Mouse (Mus musculus) erythroid progenitor cell, adult 5-6 weeks (primary cell): ENCODE results near the gene Boll. TPM values are rescaled to one million over a fixed set of nuclear protein-coding genes. Genes with fewer than 3 reads are reported as not detected.
A peak's percentile ranks its signal among the peaks of the same experiment; 100 is the strongest.
"Not testable (repeated sequence)": the region's sequence is repeated elsewhere in the genome, so short reads cannot be mapped to it uniquely, and the experiment has no call there.

ENCODE experiments used
- ATAC-seq: replicated peaks from 2 replicates; pipeline ENCODE4 v1.8.0; 2016; ENCODE audit warnings: moderate number of reproducible peaks, mild to moderate bottlenecking, moderate TSS enrichment, inconsistent platforms; ENCODE audit not compliant: poor library complexity, low FRiP score, severe bottlenecking
- total RNA-seq, 2 experiments: library from RNA; stranded (forward) in 1 of 2; stranded (reverse) in 1 of 2; fragments of 150-400 nt in 1 of 2; fragments of 186-747, 209-891 nt in 1 of 2; gene quantifications; 2 replicates each; pipeline versions ENCODE4 v1.2.3 to v1.2.4; 2015 to 2017; ENCODE audit warnings: low replicate concordance in 2 of 2

Boll gene
- total RNA-seq (2015; ENCODE audit: low replicate concordance) (not detected in 2 replicates), total RNA-seq (2017; ENCODE audit: low replicate concordance) (not detected in 2 replicates)

DNA sequence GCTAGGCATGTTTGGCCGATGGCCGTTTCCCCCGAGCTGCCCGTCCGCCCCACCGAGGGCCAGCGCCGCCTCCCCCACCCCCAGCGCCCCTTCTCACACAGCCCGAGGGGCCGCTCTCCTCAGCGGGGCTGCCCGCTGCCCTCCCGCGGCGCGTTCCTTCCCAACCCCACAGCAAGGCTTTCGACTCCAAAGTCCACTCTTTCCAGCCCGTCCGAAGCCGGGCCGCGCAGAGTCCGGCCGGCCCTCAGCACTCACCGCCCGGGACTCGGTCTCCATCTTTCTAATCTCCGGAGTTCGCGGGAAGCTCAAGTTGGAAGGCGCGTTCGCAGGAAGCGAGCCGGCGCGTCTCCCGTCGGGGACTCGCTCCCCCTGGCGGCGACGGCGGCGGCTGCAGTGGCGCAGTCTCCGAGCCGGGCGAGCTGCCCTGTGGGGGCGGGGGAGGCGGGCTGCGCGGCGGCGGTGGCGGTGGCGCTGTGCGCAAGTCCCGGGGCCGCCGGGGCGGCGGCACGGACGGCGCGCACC, at the start of gene Boll:
Boll (minus strand) TSS at position 426 of the 522 bp plus-strand sequence.
- peak; percentile 70 for ATAC-seq

DNA sequence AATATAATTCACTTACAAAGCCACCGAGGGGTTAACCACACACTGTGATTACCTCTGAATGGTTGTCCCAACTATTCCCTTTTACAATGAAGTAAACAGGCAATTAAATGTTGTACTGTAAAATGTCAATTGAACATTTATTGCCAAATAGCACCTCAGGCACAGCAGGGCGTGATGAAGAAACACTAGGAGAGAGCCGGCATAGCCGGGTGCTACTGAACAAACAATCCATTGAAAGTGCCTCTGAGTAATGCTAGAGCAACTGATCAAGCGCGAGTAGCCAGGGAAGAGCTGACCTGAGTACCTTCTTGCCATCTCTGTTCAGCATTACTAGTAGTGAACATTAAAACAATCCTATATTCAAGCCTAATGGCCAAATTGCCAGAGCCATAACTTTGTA, 49.3 kb upstream of the Boll start:
- ATAC-seq = no peak

DNA sequence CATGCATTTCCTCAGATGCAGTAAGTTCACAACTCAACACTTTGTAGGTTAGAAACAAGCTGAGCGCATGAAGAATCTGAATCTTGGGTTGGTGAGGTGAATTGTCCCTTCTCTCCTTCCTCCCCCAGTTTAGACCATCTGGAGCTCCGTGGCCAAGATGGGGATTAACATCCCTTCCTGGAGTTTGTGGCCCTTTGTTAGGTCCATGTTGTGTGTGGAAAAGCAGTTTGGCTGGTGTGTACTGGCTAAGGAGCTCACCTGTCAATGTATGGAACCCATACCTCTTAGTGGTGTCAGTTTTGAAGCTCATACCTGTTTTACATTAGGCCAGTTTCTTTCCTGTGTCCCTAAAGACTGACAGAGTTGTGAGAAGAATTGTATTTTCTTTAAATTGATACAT, 47.8 kb upstream of the Boll start:
- ATAC-seq = no peak

DNA sequence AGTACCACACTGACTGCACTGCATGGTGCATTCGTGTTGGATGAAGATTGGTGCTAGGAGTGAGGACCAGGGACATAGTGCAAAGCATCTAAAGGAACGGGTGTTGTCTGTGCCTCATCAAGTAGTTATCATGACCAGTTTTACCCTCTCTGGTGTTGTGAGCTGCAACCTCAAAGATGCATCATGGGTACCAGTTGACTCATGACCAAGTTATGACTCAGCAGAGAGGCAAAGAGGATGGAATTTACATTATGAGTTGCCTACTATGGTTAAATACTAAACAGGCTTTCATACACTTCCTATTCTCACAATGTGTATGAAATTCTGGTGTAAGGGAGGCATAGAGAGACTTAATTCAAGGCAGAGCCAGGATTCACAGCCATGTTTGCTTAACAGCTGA, 47.4 kb upstream of the Boll start:
- ATAC-seq = no peak

DNA sequence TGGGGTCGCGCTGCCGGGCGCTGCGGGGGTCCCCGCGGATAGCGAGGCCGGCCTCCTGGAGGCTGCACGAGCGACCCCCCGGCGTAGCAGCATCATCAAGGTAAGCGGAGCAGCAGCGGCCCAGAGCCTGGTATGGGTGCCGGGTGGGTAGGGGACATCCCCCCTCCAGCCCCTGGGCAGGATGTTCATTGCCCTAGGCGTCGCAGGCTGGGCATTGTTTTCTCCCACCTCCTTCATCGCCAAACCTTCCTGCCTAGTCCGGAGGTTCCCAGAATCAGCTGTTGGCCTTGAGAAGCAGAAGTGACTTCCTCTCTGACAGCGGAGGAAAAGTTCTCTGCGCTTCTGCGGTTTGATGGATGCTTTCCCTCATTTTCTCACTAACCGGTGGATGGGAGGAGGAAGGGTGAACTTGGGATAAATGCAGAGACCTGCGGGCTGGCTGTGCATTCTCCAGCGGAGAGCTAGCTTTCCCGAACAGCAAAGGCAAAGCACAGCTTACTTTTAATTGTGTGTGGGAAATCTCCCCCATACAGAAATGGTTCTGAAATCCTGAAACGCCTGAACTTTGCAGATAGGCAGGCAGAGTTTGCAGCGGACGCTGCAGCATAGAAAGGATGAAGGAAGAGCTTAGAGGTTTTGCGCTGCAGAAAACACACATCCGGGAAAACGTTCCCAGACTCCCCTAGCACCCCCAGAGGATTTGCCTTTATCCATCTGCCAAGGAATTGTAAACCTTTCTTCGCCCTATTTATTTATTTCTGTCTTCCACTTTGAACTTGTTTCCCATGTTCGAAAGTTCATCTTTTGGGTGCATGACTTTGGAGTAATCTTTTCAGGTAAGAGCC, 43.5 kb upstream of the Boll start:
- no peak for ATAC-seq

DNA sequence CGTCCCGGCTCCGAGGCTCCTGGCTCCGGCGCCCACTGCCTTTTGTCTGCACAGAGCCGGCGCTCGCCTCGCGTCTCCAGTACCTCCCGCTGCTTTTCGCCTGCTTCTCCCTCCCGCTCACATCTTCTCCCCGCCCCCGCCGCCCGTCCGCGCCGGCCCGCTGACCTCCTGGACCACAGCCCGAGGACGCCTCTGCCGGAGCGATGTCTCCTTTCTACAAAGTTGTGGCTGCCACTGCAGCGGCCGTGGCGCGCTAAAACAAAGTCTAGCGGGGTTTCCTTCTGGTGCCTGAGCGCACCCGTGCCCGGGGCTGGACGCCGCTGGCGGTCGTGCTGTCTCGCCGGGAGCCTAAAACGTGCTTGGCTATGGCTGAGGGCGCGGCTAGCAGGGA, 42.7 kb upstream of the Boll start:
- no peak for ATAC-seq

DNA sequence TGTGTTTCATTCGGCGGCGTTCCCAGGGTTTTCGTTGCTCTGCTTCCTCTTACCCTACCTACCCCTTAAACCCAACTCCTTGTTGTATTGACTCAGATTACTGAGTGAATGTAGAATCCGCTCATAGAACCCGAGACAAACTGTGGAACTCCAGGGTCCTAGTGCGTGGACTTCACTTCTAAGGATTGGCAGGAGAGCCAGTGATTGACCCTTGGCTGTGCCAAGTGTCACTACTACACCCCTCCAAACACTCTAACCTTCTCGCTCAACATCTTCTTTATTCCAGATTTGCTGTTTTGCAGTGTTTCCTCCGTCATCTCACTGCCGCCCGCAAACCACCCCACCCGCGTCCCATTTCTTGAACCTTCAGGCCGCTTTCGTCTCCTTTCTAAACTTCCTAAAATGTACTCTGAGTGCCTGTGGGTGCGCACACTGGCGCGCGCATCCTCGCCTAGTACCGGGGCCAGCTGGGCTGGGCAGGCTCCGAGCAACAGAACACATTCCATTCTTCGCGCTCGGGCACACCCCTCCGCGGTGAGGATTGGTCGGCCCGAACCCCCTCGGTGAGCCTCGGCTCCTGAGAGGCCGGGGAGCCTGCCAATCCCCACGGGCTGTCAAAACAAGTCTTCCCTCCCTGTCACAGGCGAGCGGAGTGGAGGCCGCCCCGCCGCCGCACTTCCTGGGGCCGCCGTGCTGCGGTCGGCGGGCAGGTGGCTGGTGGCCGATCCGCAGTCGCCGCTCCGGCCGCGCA, 42.2 kb upstream of the Boll start, which contains the start of gene Plcl1:
Plcl1 (plus strand) TSS at position 650 of the 751 bp plus-strand sequence.
- ATAC-seq = no peak

DNA sequence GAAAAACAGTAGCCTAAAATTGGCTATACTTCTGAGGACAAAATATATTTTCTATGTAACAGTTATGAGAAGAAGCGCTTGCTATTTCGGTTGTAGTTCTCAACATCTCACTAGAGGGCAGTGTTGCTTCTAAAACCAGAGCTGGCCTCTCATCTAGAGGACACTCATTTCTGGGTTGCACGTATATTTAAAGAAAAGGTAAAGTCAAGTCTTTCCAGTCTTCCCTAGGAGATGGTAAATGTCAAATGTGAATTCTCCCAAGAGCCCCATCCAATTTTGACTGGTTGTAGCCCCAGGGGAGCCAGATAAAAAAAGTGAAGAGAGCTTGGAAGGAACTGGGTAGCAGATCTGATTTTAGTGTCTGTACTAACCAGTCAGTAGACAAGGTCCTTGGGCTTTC, 41.2 kb upstream of the Boll start:
- no peak for ATAC-seq

DNA sequence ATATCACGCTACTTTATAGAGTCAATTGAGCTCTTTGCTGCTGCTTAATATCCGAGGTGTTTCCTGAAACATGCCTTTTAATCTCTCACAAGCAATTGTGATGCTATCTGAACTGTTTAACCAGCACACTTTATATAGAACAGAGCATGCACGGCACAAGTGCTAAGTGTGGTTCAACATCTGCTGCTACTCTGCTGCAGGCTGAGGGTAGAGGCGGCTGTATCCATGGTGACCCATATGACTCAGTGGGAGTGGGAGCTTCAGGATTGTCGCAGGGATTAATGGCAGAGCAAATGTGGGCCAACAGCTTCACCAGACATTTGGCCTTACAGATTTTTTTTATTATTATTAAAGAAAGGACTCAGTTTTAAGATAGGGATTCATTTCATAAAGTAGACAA, 36.6 kb upstream of the Boll start:
- ATAC-seq = no peak

DNA sequence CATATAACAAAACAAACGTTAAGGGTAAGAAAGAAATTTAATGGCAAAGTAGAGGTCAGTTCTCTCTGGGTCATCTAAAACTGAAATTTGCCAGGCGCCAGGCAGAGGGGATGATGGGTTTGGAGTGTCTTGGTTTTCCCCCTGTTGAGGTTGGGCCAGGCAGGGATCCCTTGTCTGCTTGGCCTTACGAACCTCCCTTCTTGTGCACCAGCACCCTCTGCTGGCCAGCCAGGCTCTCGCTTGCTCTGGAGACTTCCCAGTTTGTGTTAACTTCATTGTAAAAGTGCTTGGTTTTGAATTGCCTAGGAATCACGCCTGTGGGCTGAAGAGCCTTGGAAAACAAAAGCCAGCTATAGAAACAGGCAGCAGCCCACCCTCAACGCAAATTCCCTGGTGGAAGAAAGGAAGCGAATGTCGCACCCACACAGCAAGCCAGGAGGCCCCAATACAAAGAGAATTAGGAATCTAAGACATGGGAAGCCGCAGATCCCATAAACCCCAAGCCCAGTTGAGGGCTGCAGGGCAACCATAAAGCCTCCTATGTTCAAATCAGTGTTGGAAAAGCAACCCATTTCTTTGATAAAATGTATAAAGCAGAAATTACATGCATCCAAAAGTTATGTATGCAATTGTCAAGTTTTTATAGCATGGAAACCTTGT, 20.0 kb upstream of the Boll start:
- no peak for ATAC-seq

DNA sequence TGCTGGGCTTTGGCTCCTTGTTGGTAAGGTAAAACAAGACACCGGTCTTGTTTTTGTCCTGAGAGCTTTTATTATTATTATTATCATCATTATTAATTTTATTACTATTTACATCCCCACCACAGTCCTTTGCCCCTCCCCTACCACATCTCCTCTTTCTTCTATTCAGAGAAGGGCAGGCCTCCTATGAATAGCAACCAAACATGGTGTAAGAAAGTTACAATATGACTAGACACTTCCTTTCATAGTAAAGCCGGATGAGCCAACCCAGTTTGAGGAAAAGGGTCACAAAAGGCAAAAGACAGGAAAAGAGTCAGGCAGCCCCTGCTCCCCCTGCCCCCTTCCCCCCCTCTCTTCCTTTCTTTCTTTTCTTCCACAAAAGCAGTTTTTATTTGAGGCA, 17.3 kb upstream of the Boll start:
- no peak for ATAC-seq

DNA sequence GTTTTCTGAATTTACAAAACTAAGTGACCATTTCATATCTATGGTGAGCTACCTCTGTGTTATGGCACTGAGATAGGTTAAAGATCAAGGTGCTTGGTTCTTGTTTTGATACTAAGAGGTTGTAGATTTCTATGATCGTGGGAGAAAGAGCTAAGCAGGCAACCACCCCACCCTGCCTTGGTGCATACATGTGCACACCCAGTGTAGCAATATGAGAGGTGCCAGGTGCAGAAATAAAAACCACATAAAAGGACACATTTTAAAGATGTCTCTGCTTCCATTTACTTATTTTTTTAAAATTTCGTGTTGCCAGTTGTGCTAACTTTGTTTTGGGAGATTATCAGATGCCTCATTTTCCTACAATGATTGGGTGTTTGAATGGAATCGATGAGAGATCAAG, 9.4 kb upstream of the Boll start:
- ATAC-seq = no peak

DNA sequence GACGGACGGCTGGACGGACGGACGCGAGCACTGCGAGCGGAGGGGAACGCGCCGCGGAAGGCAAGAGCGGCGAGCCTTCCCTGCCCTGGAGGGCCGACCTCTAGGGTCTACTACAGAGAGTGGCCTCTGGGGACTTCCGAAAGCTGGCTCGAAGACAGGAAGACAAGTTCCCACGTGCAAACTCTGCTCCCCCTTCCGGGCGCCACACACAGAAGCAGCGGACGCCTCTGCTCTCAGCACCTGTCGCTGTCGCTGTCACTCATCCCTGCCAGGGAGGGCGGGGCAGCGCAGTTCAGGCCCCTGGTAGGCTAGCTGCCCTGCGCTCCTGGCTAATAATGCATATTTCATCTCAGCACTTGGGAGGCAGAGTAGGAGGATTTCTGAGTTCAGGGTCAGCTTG, 317 bp upstream of the Boll start:
- 0 out of 2 replicates have a peak, but pooled peaks have one; percentile 57 for ATAC-seq

DNA sequence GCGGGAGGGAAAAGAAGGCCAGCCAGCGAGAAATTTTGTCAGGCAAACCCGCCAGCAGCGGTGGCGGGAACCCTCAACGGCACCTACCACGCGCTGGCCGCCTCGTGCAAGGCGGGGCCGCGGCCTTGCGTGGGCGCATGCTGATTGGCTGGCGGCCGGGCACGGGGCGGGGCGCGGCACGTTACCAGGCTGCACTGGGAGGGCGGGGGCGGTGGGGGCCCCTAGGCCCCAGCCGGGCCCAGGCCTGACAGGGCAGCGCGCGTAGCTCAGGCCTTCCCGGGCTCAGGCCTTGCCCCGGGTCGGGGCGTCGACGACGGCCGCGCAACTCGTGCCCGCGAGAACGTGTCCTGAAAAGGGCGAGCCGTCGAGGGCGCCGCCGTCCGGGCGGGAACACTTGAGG, 635 bp downstream of the Boll start:
- ATAC-seq = no peak

DNA sequence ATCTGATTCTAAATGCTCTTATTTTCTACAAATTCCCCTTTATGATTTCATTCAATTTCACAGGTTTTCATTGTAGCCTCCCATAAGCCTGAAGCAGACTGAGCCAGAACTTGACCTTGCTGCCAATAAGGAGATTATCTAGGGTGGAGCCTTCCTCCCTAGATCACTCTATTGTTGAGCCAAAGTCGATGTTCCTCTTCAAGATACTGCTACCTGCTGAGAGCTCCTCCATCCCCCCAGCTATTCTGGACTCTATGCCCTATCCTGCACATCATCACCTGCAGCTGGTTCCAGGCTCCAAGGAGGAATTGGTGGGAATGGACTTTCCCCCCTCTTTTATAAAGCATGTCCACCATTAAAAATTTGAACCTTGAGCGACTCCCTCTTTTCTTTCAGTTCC, 11.4 kb downstream of the Boll start:
- not testable (repeated sequence) for ATAC-seq

DNA sequence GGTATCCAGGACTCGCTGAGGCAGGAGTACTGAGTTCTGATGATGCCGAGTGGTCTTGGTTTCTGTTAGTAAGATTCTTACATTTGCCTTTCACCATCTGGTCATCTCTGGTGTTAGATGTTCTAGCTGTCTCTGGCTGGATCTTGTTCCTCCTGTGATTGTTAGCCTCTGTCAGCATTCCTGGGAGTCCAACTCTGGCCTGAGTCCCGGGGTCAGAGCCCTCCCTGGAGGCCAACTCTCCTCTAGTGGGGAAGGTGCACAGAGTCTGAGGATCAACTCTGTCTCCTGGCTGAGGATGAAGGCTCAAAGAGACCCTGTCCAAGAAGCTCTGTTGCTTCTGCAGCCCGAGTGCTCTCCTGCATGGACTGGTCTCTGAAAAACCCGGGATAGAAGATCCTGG, 37.8 kb downstream of the Boll start:
- ATAC-seq = not testable (repeated sequence)

DNA sequence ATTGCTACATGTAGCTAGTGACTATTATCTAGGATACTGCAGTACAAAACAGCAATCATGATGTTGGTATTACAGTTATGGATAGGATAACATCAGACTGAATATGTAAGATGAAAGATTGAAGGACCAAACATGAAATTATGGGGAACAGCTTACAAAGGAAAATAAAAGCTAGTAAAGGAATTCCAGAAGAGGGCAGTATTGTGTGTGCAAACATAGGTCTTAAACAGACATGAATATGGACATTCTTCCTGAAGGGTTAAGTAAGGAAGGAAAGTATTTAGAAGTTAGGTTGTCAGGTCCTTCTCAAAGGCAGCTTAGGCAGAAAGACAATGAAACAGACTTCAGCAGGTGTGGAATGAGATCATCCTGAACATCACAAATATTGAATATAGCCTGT, 62.2 kb downstream of the Boll start:
- no peak for ATAC-seq

DNA sequence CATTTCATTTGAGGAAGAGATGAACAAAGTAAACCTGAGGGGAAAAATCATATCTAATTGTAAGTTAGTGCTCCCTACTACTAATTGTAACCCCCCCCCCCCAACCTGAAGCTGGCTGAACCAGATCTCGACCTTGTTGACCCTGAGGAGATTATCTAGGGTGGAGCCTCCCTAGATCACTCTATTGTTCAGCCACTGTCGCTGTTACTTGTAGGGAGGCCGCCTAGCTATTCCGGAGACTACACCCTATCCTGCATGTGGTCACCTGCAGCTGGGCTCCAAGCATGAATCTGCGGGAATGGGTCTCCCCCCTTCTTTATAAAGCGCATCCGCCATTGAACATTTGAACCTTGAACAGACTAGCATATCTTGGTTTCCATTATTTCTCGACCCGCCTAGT, 84.2 kb downstream of the Boll start:
- ATAC-seq = no peak

DNA sequence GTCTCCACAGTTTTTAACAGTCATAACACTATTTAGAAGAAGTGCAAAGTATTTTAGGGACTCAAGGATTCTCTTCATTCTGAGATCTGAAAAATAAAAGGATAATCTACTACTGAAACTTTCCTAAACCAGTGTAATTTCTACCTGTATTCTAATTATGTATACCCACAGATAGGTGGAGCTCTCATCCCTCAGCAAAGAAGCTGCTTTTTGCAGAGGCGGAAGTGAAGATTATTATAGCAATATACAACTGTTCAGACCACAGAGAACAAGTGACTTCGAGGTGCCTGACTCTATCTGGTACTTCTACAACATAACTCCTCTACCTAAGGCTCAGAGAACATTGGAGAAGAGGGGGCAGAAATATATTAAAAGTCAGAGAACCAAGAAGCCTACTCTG, 97.8 kb downstream of the Boll start:
- ATAC-seq = no peak

DNA sequence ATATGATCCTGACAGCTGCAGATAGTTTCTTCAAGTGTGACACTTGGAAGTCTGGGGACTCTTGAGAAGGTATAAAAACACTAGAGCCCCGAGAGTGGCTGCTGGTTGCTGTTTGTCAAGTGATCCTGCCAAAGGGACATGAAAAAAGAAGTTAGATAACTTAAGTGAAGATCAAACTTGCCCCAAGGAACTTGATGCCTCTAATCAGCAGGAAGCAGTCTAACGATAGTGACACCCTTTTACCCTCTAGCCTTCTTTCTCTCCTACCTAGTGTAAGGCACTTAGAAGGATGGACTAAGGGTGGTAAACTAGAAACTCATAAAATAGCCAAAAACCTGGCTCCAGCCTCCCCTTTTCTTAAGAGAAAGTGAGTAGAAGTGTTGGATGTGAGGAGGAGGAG, 98.9 kb downstream of the Boll start:
- no peak for ATAC-seq
